Mouse (Mus musculus): ENCODE results near the gene Tspan15.

Gene Tspan15

DNA sequence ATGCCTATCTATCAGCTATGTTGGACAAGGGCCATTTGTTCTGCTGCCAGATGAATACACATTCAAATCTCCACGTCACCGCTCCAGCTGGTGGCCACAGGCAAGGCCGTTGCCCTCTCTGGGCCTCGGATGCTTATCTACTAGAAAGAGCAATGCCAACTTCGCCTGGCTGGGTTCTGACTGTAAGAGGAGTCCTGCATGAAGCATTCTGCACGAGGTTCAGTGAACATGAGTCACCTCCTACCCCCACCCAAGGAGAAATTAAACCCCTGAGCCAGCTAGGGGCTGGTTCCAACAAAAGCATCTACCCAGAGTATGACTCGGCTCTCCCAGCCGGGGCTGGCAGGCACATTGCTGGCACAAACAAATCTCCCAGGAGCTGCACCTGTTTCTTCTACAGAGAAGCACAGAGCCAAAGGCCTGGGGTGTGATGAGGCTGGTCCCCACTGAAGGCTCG is 38.3 kb downstream of the Tspan15 start:
- in situ Hi-C loops (cut with MboI, MseI) = loop anchor here (5.0 kb wide), 1 partner anchor 80 kb away; no protein-coding TSS in a partner anchor

DNA sequence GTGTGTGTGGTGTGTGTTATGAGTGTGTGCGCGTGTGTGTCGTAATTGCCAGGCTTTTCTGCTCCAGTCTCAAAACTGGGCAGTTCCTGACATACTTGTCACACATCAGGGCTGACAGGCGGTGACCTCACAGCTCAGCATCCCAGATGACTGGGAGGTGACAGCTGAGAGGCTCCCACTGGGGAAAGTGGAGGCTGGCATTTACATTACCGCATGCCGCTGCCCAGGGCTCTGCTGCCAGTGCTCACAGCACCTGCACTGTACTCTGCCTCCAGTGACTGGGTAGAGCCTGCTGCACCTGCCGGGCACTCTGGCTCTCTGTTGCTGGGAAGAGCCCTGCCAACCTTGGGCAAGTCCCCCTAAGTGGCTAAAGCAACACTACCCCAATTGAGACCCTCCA is 40.2 kb downstream of the Tspan15 start:
- in situ Hi-C loops (cut with MboI, MseI) = loop anchor here (5.0 kb wide), 1 partner anchor 81 kb away; no protein-coding TSS in a partner anchor

DNA sequence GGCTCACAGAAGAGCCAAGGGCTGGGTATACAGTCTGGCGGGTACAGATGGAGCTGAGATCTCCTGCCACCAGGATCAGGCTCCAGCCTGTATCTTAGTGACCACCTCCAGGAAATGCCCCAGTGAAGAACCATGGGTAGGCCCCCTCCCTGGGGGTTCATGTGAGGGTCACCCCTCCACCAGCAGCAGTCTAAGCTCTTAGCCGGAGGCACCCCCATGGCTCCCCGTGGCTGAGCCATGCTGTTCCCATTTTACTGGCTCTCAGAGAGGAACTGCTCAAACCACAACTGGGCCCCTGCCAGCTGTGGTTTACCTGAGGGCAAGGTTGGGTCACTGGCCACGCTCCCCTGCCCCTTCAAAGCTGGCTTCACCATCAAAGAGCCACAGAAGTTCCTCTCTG is 41.1 kb downstream of the Tspan15 start:
- in situ Hi-C loops (cut with MboI, MseI) = loop anchor here (5.0 kb wide), 2 partner anchors 42 to 82 kb away; partner anchors contain the start of gene Tspan15

DNA sequence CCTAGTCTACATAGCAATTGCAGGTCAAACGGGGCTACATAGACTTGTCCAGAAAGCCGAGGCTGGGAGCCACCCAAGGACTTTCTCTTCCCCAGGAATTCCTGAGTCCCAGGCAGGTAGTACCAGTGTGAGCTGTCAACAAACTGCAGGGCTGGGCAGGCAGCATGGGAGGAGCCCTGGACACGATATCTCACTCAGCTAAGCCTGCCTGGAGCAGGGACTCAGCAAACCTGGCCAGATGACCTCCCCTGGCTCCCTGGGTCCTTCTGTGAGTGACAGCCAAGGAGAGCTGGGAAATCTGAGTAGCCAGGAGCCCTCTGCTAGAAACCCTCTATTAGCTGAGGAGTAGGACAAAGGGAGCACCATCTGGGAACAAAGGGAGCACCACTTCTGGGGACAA is 41.7 kb downstream of the Tspan15 start:
- in situ Hi-C loops (cut with MboI, MseI) = loop anchor here (5.0 kb wide), 1 partner anchor 43 kb away; the partner anchor contains the start of gene Tspan15

DNA sequence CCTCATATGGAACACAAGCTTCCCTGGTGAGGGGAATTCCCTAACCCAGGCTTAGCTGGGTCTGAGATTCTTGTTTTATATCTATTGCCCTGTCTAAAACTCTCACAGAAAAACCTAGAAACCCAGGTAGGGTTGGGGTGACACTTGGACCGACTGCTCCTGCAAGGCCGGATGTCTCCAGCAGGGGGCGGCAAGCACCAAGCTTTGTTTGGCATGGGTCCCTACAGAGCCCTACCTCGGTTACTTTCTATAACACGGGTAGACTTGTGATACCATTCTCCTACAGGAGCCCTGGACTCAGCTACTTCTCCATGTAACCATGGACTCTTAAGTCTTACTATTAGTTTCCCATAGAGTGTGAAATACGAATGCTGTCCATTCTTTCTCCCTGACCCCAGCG is 44.2 kb downstream of the Tspan15 start:
- in situ Hi-C loops (cut with MboI, MseI) = loop anchor here (5.0 kb wide), 1 partner anchor 45 kb away; the partner anchor contains the start of gene Tspan15

DNA sequence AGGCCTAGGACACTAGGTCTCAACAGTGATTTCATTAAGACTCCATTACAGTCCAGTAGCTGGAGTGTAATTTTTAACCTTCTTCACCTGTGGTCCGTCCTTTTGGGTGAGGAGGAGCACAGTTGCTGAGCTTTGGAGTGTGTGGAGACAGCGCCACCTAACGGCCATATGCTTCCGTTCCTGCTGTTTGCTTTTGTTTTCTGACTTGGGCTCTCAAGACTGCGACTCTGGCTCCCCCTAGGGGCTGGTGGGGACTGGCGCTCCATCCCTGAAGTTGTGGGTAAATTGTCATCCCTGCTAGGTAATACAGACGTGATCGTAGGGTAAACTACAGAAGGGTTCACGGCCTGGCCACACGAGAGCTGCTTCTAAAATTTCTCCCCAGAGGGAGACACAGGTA is 48.0 kb downstream of the Tspan15 start:
- in situ Hi-C loops (cut with MboI, MseI) = loop anchor here (5.0 kb wide), 1 partner anchor 76 kb away; no protein-coding TSS in a partner anchor

DNA sequence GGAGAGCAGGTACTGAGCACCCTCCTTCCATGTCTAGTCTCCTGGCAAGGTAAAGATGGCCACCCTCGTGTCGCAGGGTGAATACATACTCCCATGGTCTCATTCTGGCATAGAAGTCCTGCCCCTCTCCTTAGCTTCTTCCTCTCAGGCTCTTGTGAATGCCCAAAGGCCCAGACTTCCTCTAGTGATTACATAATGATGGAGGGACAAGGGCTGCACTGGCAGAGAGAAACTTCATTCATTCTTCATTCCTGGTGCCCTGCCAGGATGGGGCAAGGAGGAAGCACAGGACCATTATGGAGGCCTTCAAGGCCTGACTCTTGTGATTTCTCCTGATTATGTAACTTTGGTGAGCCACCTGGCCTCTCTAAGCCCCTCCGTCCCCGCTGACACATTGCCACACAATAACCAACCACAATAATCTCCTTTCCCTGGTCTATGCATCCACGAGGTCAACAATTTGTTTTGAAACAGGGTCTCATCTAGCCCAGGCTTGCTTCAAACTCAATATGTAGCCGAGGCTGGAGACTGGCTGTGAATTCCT is 48.5 kb downstream of the Tspan15 start:
- in situ Hi-C loops (cut with MboI, MseI) = loop anchor here (5.0 kb wide), 1 partner anchor 75 kb away; no protein-coding TSS in a partner anchor

DNA sequence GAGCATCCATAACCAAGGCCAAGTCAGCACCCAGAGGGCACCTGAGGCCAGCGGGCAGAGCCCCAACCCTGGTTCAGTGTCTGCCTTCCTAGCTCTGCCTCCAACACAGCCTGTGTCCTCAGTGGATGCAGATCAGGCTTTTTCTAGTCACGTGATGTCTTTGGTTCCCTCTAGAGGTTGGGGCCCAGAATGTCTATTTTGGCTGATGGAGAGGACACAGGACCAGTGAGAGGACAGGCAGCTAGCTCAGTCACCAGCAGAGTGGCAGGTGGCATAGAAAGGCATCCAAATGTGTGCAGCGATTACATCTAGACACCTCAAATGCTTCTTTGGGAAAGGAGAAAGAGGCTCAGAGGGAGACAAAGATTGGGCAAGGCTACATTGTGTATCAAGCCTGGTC is 49.4 kb downstream of the Tspan15 start:
- in situ Hi-C loops (cut with MboI, MseI) = loop anchor here (5.0 kb wide), 1 partner anchor 74 kb away; no protein-coding TSS in a partner anchor

DNA sequence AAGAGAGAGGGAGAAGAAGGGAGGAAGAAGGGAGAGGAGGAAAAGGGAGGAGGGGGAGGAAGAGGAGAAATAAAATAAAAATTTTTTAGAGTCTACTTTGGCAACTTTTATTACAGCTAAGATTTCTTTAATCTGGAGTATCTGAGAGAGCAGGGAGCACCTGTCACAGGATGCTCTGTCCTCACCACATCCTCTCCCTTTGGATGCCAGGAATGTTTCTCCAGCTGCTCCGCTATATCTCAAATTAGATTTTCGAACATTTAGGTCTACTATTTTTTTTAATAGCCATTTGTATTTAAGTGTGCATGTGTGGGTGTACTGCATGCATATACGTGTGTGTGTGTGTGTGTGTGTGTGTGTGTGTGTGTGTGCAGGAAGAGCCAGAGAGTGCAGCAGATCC is 51.1 kb downstream of the Tspan15 start:
- in situ Hi-C loops (cut with MboI, MseI) = loop anchor here (5.0 kb wide), 1 partner anchor 73 kb away; no protein-coding TSS in a partner anchor

DNA sequence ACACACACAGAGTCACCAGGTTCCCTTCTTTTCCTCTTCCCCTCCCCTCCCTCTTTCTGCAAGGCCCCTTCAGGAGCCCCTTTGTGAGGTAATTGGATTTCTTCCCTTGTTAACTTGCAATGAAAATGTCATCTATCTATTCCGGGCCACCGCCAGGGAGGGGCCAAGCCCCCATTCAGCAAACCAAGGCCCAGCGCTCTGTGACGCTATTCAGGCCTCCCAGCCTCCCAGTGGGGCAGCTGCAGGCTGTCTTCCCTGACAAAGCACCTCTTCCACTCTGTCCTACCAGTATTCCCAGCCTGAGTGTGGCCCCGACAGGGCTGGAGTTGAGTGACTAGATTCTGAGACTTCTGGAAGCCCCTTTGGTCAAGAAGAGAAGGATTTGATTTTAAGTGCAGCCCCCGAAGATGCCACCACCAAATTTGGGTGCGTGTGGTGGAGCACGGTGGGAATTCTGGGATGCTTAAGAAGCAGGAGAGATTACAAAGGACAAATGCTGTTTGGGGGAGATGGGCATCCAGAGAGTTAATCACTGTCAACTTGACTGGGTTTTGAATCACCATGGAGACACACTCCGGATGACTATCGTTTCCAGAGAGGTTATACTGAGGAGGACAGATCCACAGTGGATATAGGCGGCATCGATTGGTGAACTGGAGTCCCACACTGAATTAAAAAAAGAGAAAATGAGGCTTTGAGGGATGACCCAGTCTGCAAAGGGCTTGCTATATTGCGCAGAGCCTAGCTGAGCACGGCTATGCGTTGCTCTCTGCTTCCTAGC is 56.3 kb downstream of the Tspan15 start:
- in situ Hi-C loops (cut with MboI, MseI) = no loop called here

DNA sequence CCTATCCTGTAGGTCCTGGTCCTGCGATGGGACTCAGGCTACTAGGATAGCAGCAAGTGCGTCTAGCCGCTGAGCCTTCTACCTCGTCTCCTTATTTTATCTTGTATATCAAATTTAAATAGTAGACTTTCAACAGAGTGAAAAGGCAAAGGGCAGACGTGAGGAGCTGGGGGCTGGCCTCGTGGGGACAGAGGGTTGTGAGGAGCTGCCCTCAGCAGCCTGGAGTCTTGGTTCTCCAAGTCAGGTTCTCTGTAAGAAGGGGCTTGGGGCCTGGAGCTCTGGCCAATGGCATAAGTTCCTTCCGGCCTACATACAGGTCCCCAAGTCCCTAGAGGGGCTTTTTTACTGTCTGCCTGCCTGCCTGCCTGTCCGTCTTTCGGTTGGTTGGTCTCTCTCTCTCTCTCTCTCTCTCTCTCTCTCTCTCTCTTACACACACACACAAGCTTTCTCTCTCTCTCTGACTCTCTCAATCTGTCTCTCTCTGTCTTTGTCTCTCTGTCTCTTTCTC is 57.1 kb downstream of the Tspan15 start:
- in situ Hi-C loops (cut with MboI, MseI) = no loop called here

DNA sequence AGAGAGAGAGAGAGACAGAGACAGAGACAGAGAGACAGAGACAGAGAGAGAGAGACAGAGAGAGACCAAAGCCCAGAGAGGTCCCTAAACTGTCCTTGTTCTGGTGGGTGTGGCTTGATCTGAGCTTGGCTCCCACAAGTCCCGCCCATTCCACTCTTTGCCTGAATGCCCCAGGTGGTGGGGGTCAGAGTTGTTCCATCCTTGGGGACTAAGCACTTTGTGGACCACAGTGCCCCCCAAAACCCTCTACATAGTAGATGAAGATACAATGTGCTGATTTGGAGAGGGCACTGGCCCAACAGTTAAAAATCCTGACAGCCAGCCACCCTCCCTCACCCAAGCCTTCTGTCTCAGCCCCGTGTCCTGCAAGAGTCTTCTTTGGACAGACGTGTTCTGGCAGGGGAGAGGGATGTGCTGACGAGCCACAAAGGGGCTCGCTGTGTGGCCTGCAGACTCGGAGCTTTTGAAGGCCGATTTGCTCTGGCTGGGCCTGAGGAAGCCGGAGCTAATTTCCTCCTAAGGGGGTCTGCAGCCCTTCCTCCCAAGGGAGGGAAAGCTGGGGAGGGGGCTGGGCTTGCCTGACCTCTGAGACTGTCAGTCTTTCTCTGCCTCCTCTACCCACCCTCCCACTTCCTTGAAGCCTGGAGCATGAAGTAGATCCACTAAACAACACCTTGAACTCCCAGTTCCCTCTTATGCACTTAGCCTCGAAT is 58.1 kb downstream of the Tspan15 start:
- in situ Hi-C loops (cut with MboI, MseI) = no loop called here

DNA sequence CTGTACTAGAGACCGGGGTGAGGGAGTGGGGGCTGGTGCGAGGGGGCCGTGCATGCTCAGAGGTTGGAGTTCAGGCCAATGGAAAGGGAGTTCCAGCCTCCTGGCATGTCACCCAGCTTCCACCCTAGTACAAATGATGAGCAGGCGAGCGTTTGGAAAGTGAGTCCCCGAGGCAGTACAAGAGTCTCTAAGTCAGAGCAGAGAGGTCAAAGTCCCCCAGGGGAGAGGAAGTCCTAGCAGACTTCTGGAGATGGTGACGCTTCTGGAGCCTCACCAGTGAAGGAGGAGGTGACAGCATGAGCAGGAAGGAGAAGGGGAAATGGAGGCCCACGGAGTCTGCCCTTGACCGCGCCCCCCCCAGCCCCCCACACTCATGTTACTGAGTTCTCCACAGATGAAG is 68.6 kb downstream of the Tspan15 start:
- in situ Hi-C loops (cut with MboI, MseI) = no loop called here

DNA sequence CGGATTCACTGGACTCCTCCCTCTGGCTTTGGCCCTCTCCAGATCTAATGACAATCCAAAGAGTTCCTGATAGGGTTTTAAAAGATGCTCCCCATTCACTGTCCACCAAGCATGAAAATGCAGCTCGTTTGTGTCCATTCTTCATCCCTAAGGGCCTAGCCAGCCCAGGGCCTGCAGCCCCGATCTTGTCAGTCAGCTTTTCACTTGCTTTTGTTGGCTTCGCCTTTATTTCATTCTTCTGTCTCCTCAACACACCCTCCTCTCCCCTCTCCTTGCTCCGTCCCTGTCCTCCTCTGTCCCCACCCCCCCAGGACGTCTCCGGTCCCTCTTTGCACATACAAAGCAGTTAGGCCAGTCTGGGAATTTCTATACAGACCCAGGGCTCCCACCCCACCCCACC is 81.1 kb downstream of the Tspan15 start:
- in situ Hi-C loops (cut with MboI, MseI) = no loop called here

DNA sequence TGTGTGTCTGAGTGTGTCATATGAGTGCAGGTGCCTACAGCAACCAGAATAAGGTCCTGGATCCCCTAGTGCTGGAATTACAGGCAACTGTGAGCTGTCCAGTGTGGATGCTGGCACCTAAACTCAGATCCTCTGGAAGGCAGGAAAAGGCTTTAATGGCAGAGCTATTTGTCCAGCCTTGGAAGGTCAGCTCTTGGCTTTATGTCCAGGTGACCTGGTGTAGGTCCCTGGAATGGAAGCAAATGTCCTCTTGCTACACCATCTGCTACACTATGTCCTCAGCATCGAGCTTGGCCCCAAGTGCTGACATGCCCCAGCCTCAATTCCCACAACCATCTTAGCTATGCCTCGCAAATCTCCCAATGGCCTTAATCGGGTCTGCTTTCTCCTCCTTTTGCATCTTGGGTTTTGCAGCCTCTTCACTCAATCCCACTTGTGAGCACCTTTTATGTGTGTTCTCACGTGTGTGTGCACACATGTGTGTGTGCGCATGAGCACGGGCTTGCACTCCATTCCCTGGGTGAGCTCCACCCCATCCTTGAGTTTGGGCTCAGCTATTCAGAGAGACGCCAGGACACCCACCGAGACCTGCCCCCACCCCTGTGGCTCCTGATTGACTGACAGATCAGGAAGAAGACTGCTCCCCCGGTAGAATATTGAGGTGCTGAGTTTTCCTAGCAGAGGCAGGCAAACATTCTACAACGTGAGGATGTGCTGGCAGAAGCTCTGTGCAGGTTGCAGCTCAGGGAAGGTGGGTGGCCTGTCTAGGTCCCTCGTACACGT is 83.4 kb downstream of the Tspan15 start:
- in situ Hi-C loops (cut with MboI, MseI) = no loop called here

DNA sequence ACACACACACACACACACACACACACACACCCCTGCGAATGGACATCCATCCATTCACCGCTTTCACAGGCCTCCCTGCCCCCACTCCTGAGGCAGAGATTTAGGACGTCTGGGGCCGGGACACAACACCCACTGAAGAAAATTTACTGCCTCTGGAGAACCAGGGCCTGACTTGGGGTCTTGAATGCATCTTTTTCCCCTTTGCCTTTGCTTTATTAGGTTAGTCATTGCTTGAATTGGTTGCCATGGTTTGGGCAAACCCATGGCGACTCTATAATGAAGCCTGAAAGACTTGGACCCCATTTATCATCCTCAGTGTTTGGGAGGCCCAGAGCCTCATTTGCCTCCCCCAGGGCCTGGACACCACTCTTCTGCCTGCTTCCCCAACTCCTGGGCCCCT is 85.1 kb downstream of the Tspan15 start:
- in situ Hi-C loops (cut with MboI, MseI) = no loop called here

DNA sequence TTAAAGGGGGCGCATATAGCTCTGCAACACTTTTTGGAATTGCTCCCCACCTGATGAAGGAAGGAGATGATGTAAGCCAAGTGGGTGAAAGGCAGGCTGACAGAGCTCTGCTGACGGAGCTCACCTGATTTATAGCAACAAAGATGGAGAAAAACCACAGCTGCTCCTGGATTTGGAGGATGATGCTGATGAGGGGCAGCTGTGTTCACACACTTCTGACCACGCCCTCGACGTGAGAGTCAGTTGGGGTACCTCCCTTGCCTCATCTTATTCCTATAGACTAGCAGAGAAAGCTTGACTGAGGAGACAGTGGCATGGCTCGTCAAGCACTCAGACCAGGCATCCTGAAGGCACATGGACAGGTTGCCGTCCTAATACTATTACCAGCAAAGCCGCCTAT is 87.2 kb downstream of the Tspan15 start, which contains the start of gene Fam241b:
Fam241b (minus strand) TSS at position 101 of the 400 bp plus-strand sequence.
- in situ Hi-C loops (cut with MboI, MseI) = no loop called here

DNA sequence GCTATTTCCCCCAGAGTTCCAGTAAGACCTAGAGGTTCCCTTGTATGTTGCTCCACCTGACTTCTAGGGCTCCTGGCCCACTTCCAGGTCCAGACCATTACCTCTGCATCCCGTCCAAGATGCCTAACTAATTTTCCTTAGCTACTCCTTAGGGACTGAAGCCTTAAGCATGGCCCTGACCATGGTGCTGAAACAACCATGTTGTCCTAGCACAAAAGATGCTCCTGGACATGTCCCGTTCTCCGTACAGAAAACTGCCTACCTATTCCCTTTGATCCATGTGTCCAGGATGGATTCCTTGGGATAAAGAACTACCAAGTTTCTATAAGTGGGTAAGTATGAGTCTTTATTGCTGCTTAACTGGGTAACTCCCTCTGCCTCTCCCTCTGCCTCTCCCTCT is 93.0 kb downstream of the Tspan15 start:
- in situ Hi-C loops (cut with MboI, MseI) = no loop called here

DNA sequence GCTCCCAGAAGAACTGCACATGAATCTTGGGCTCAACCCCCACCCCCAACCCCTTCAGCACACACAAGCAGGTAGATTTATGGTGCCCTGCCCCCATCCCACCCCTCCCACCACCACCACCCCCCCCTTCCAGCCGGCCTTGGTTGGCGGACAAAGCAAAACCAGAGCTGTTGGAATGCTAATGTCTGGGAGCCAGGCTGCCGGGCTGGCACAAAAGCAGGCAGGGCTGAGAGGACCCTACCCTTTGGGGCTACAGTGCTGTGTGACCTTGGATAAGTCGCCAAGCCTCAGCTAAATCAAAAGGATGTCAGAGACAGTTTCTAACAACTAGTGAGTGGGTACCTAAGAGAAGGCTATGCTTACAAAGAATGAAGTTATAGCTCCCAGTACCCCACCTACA is 93.9 kb downstream of the Tspan15 start:
- in situ Hi-C loops (cut with MboI, MseI) = no loop called here

DNA sequence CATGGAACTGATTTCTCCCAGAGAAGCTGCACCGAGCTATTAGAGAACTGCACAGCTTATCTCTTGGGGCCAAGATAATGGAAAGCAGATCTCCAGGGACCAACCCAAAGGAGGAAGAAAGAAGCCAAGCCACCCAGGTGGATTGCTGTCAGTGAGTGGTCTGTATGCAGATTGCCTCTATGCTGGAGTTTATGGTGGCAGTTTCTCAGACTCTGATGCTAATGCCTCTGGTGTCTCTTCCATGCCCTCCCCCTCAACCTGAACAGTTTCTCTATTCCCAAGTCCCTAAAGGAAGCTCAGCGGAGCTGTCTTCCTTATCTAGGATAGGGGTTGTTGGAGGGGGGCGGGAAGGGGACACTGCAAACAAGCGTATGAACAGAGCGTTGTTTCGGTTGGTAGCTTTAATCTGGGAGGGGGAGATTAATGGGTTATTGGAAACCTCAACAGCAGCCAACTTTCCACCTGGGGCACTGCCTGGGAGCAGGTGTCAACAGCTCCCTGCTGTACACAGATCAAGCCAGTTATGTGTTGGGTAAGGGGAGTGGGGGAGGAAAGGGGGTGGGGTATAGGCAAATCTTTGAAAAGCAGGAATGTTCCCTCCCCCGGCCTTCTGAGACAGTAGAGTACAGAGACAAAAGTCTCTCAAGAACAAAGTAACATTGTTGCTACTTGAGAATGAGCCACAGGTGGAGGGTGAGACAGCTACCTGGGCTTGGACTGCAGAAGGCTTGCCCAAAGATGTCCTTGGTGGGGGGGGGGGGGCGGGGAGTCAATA is 95.2 kb downstream of the Tspan15 start:
- in situ Hi-C loops (cut with MboI, MseI) = no loop called here

All from regulatory T cell (primary cell).